Mouse (Mus musculus) ES-Bruce4 (cell line): ENCODE measurements around the gene Fkbp6. TPM values are rescaled to one million over a fixed set of nuclear protein-coding genes. Genes with fewer than 3 reads are reported as not detected.

Experiments used
- H3K27ac ChIP-seq: 2 replicates; pipeline ENCODE4 v1.5.1; 2012; ENCODE audit warnings: low read length, inconsistent platforms; ENCODE audit not compliant: insufficient read depth
- H3K27me3 ChIP-seq: 2 replicates; pipeline ENCODE4 v1.6.1; 2012; ENCODE audit warnings: mild to moderate bottlenecking, low read length, inconsistent platforms; ENCODE audit not compliant: control insufficient read depth, poor library complexity, insufficient read depth, severe bottlenecking
- H3K36me3 ChIP-seq: 2 replicates; pipeline ENCODE4 v1.6.1; 2012; ENCODE audit warnings: inconsistent platforms, mild to moderate bottlenecking, low read length, moderate library complexity; ENCODE audit not compliant: control insufficient read depth, poor library complexity, insufficient read depth, severe bottlenecking
- H3K4me1 ChIP-seq: one replicate; pipeline ENCODE4 v1.8.1; 2011; ENCODE audit warnings: low read length; ENCODE audit not compliant: control insufficient read depth, insufficient read depth
- H3K4me3 ChIP-seq: 2 replicates; pipeline ENCODE4 v1.5.1; 2011; ENCODE audit warnings: low read depth, mild to moderate bottlenecking, low read length
- H3K9ac ChIP-seq: 2 replicates; pipeline ENCODE4 v1.6.1; 2012; ENCODE audit warnings: low read depth, mild to moderate bottlenecking, inconsistent platforms; ENCODE audit not compliant: poor library complexity, severe bottlenecking
- H3K9me3 ChIP-seq: replicated peaks from 2 replicates; pipeline ENCODE4 v1.6.1; 2012; ENCODE audit warnings: mild to moderate bottlenecking, low read length, inconsistent platforms; ENCODE audit not compliant: control insufficient read depth, poor library complexity, insufficient read depth, severe bottlenecking
- CTCF ChIP-seq: IDR thresholded peaks from one replicate; pipeline ENCODE4 v1.8.1; 2011; ENCODE audit warnings: low read depth, low read length
- EP300 ChIP-seq: IDR thresholded peaks from 2 replicates; pipeline ENCODE4 v1.6.1; 2011; ENCODE audit warnings: low read depth, low read length; ENCODE audit not compliant: insufficient read depth
- POLR2A ChIP-seq: IDR thresholded peaks from one replicate; pipeline ENCODE4 v1.8.1; 2011; ENCODE audit warnings: low read length; ENCODE audit not compliant: insufficient read depth
- polyA plus RNA-seq: library from polyadenylated mRNA; stranded (reverse); fragments of >200 nt; gene quantifications from 2 replicates; pipeline ENCODE4 v1.2.4, GENCODE M21; 2011; ENCODE audit warnings: low read depth; ENCODE audit not compliant: missing spikeins, insufficient read depth, insufficient read length

Gene Fkbp6
- polyA plus RNA-seq, 1 experiment = 0.49 TPM

- Histone ChIP-seq H3K36me3 (no peaks in the 10 kb centered on the region), H3K27me3 (no peaks in the 10 kb centered on the region), H3K9ac (no peak overlapping the region), H3K4me1 (no peaks in the 10 kb centered on the region), H3K27ac (no peak overlapping the region), H3K9me3 (no peaks in the 10 kb centered on the region), H3K4me3 (no peak overlapping the region)
- TF ChIP-seq POLR2A (no peak), CTCF (no peak), EP300 (no peak)
Measured at GRCm38 (mm10) chr5:135285211-135285610, 64.6 kb downstream of the Fkbp6 start.

- H3K4me3 ChIP-seq = no peak overlapping the region
- no peaks in the 10 kb centered on the region for H3K27me3 ChIP-seq
- H3K4me1 ChIP-seq = no peaks in the 10 kb centered on the region
- H3K9me3 ChIP-seq = no peaks in the 10 kb centered on the region
- no peaks in the 10 kb centered on the region for H3K36me3 ChIP-seq
- H3K27ac ChIP-seq = no peak overlapping the region
- no peak for TF ChIP-seq CTCF
- TF ChIP-seq POLR2A = no peak
- TF ChIP-seq EP300 = no peak
- H3K9ac ChIP-seq = no peak overlapping the region
Measured at GRCm38 (mm10) chr5:135280226-135280625, 69.6 kb downstream of the Fkbp6 start.

GRCm38 (mm10) chr5:135276597-135276996, 73.2 kb downstream of the Fkbp6 start:
- no peaks in the 10 kb centered on the region for H3K27me3 ChIP-seq
- peak overlapping the region; percentile 32 for H3K9ac ChIP-seq
- no peaks in the 10 kb centered on the region for H3K9me3 ChIP-seq
- H3K4me3 ChIP-seq = peak overlapping the region; percentile 41
- no peak for TF ChIP-seq EP300
- TF ChIP-seq CTCF = no peak
- TF ChIP-seq POLR2A = no peak
- H3K4me1 ChIP-seq = peaks cover 3% of the 10 kb centered on the region
- H3K27ac ChIP-seq = no peak overlapping the region
- no peaks in the 10 kb centered on the region for H3K36me3 ChIP-seq

- Histone ChIP-seq H3K27ac (no peak overlapping the region), H3K4me1 (peaks cover 3% of the 10 kb centered on the region), H3K9ac (no peak overlapping the region)
Measured at GRCm38 (mm10) chr5:135274663-135275396, 75.0 kb downstream of the Fkbp6 start.

GRCm38 (mm10) chr5:135271563-135272165, 78.2 kb downstream of the Fkbp6 start:
- Histone ChIP-seq H3K27ac (no peak overlapping the region), H3K9me3 (no peaks in the 10 kb centered on the region)
- TF ChIP-seq POLR2A (no peak), EP300 (no peak), CTCF (no peak)

More at GRCm38 (mm10) chr5:135274663-135275396, 75.0 kb downstream of the Fkbp6 start:
- H3K27me3 ChIP-seq = no peaks in the 10 kb centered on the region
- TF ChIP-seq CTCF = no peak
- no peak for TF ChIP-seq POLR2A
- no peak for TF ChIP-seq EP300
- peak overlapping the region; percentile 9; the same call in 1 of the 2 replicates for H3K4me3 ChIP-seq
- H3K9me3 ChIP-seq = no peaks in the 10 kb centered on the region
- H3K36me3 ChIP-seq = no peaks in the 10 kb centered on the region

GRCm38 (mm10) chr5:135270361-135270760, 79.5 kb downstream of the Fkbp6 start:
- no peak overlapping the region for H3K4me3 ChIP-seq
- H3K36me3 ChIP-seq = no peaks in the 10 kb centered on the region
- H3K9ac ChIP-seq = no peak overlapping the region
- peaks cover 3% of the 10 kb centered on the region for H3K4me1 ChIP-seq
- no peak overlapping the region for H3K27ac ChIP-seq
- no peaks in the 10 kb centered on the region for H3K27me3 ChIP-seq
- no peaks in the 10 kb centered on the region for H3K9me3 ChIP-seq
- TF ChIP-seq CTCF = no peak
- no peak for TF ChIP-seq POLR2A
- TF ChIP-seq EP300 = no peak

More at GRCm38 (mm10) chr5:135271563-135272165, 78.2 kb downstream of the Fkbp6 start:
- Histone ChIP-seq H3K27me3 (no peaks in the 10 kb centered on the region), H3K36me3 (no peaks in the 10 kb centered on the region), H3K4me1 (peaks cover 3% of the 10 kb centered on the region), H3K4me3 (no peak overlapping the region), H3K9ac (no peak overlapping the region)
